Mouse (Mus musculus): Measurements from ENCODE around the gene Hoxa11. TPM values are rescaled to one million over a fixed set of nuclear protein-coding genes. Genes with fewer than 3 reads are reported as not detected.

The Hoxa11 gene
- total RNA-seq, 2 experiments from 2014 or later: not detected

DNA sequence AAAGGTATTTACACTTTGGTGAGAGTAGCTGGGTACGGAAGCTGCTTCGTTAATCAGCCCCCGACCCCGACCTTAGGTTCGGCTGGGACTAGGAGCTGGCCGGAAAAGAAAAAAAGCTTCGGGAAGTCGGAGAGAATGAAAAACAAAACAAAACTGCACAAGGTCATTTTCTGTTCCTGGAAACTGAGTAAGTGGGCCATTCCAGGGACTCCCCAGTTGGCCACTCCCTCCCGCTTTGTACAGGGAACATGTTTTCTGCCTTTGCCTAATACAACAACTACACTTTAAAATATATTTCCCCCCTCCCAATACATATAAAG lies 21.0 kb upstream of the Hoxa11 start:
- DNase-seq (ENCODE audit: low spot score in 2 of 2): no peak
- intact Hi-C loops (cut with DNase I): loop anchor here (10.0 kb wide), 2 partner anchors 48 to 1092 kb away; partner anchors contain the start of gene Evx1

DNA sequence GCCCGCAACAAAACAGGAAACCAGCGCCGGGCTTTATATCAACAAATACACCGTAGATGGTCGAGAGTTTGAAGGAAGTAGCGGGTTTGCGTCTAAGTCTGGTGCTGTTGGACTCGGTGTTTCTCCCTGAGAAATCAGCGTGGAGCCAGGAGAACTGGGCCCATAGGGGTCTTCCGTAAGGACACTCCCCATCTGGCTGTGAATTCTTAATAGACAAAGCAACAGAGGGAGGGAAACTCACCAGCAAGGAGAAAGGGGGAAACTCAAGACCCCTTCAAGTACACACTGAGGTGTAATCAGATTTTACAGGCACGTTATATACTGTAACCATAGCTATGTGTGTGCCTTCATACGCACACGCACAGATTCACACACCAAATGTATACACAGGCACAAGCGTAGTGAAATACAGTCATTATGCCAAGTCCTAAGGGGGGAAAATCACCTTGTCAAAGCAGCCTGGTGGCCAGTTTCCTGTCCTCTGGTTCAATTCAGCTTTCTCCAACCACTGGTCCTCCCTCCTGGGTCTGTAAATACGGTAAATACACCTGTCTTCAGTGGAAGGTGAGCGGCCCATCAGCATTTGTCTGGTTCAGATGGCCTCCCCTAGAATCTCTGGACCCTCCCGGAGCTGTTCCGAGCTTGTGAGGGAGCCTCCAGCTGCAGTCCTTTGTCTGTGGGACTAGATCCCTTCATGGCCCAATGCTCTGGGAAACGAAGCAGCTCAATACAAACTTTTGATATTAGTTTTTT lies 20.5 kb upstream of the Hoxa11 start:
- no peak for DNase-seq (ENCODE audit: low spot score in 2 of 2)
- intact Hi-C loops (cut with DNase I): loop anchor here (10.0 kb wide), 2 partner anchors 49 to 1091 kb away; partner anchors contain the start of gene Evx1

DNA sequence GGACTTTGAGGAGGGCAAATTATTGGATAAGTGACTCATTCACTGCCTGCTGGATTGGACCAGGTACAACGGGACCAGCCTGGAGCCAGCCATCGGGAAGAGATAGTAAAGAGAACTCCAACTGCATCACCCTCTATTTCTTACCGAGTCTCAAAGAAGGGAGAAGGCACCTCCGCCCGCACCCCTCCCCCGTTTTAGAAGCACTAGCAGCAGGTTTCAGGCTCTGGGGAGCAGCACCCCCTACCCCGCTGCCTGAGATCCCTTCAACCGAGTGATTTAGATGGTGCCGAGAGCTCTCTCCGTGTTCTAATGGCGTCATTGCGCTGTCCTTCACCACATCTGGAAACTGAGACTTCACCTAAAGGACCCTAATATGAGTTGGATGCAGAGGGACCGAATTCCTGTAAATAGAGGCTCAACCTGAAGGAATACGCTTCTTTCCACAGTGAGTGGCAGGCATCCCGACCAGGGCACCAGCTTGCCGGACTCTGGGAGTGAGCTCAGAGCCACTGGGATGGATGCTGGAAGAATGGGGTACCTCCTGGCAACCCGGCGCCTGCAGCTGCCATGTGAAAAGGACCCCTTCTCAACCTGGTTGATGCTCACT lies 19.8 kb upstream of the Hoxa11 start:
- intact Hi-C loops (cut with DNase I): loop anchor here (10.0 kb wide), 2 partner anchors 49 to 1091 kb away; partner anchors contain the start of gene Evx1
- no peak for DNase-seq (ENCODE audit: low spot score in 2 of 2)

DNA sequence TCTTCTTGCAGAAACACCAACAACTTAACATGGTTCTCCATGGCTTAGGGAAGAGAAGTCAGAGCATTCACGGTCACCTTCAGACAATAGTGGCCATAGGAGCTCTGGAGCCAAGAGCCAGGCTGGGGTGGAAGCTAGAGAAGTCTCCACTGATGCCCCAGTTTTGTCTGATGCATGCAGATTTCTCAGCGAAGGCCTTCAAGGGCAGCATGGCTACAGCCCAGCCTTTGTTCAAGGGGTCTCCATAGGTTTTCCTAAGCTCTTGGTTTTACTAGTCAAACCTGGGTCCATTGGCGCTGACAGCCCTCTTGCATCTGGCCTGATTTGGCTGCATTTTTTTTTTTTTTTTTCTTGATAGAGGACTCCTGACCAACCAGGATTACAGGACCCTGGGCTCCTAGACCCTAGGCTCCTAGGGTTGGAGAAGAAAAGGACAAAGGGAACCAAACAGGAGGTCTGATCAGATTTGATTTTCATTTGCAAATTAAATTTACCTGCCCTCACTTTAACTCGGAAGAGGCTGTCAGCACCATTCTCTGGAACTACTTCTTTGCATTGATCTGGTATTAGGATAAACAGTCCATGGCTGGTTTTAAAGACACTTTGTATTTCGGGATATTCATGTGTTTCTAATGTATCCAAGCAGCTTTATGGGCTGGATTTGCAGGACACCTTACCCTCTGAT lies 18.6 kb upstream of the Hoxa11 start:
- intact Hi-C loops (cut with DNase I): loop anchor here (10.0 kb wide), 2 partner anchors 51 to 1089 kb away; partner anchors contain the start of gene Evx1
- DNase-seq (ENCODE audit: low spot score in 2 of 2): no peak

DNA sequence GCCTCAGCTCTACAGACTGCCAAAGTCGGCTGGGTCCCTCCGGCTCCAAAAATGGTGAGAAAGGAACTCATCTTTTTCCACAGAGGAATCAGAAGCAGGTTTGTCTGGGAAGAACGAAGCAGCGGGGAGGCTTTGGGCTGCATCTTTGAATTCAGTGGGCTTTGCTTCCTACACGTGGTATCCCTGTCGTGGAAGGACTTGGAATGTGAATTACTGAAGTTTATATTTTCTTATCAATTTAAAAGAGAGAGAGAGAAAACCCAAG lies 17.6 kb upstream of the Hoxa11 start:
- no peak for DNase-seq (ENCODE audit: low spot score in 2 of 2)
- intact Hi-C loops (cut with DNase I): loop anchor here (10.0 kb wide), 2 partner anchors 52 to 1088 kb away; partner anchors contain the start of gene Evx1

DNA sequence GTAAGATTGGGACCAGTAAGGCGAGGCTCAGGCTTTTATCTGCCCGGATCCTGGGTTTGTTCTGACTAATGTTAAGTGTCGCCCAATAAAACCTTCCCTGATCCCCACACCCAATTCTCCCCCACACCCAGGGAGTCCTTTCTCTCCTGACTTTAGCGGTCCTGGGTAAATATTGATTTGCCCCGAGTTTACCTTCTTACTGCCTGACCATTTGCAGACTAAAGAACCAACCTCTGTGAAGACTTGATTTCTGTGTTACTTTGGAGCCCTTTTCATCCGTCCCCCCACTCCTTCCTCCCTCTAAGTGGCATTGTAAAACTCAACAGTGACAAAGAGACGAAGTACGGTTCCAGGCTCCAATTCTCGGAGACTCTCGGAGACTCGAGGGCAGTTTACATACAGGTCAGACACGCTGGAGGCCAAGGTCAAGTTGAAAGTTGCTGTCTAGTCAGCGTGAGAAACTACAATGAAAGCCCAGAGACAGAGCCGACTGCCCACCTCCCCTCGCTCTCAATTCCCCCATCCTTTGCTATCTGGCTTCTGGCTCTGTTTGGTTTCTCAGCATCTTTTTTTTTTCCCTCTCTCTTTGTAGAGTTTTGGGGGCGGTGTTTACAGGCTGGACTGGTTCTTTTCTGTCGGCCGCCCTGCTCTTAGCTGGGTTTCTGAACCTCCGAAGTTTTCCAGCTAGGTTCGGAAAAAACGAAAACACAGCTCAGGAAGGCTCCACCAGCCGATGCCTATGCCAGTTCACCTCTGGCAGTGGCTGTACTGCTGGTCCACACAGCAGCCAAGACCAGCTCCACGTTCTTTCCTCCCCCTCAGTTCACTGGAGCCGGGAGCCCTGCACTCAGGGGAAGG lies 17.1 kb upstream of the Hoxa11 start:
- intact Hi-C loops (cut with DNase I): loop anchor here (10.0 kb wide), 2 partner anchors 52 to 1088 kb away; partner anchors contain the start of gene Evx1
- DNase-seq (ENCODE audit: low spot score in 2 of 2): no peak

DNA sequence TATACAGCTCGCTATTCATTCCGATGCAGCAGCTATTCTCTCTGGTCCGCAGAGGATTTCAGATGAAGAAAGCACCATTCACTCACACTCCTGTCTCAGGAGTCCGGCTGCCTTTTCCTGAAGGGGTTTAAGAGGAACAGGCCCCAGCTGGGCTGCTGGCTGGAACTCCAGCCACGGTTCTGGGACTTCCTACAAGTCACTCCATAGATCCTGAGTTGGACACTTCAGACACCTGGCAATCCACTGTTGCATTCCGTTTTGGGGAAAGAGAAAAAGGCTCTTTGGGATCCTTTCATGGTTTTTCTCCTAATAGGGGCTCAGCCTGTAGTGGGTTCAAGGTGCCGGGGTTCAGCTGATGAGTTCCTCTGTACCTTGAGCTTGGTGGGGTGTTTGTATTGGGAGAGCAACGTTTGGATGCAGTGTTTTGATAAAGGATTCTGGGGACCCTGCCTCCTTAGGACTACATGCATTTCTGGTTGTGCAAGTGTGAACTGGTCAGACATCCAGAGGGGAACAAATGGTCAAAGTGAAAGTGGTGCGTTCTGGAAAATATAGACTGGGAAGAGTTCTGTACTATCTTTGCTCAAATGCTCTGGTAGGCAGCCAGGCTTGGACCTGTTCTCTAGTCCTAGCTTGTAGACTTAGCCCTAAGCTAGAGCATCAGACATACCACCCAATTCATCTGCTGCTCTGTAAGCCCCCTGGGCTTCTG lies 16.3 kb upstream of the Hoxa11 start:
- DNase-seq (ENCODE audit: low spot score in 2 of 2): no peak
- intact Hi-C loops (cut with DNase I): loop anchor here (10.0 kb wide), 2 partner anchors 53 to 1087 kb away; partner anchors contain the start of gene Evx1

DNA sequence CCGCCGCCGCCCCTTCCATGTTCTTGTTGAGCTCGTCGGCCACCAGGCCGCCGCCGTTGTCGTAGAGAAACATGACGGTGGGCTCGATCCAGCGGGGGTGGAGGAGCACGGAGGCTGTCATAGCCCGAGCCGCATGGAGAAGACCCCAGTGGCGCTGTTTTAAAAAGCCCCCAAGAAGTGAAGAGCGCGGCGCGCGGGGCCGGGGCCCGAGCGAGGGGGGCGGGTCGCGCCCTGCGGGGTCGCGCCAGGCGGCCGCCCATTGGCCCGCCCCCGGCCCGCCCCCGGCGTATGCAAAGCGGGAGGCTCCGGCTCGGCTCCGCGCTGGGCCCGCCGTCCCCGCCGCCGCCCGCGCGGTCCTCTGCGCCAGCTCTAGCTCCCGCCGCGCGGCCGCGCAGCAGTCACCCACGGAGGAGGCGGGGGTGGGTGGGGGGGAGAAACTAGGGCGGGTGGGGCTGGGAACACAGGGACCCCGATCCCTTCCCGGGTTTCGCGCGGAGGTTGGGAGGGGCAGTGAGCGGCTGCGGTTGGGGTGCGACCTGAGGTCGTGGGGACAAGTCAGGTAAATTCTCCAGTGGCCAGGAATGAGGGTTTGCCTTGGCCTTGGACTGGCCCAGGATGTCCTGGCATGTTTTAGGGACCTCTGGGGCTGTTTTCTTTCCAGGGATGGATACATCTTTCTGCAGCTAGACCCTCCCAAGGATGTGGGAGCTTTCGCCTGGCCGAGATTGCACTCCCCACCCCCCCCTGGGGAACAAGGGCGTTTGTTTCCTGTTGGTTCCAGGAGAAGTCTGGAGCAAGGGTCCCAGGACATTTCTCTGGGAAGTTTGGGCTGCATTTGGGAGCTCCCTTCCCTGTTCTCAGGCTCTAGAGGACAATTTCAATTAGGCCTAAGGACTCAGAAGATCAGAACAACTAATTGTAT lies 15.3 kb upstream of the Hoxa11 start, which contains the start of gene Hoxa13:
TSS of gene Hoxa13 (minus strand) at position 227 of the 922 bp plus-strand sequence.
- DNase-seq (ENCODE audit: low spot score in 2 of 2): no peak
- intact Hi-C loops (cut with DNase I): loop anchor here (10.0 kb wide), 2 partner anchors 54 to 1086 kb away; partner anchors contain the start of gene Evx1

DNA sequence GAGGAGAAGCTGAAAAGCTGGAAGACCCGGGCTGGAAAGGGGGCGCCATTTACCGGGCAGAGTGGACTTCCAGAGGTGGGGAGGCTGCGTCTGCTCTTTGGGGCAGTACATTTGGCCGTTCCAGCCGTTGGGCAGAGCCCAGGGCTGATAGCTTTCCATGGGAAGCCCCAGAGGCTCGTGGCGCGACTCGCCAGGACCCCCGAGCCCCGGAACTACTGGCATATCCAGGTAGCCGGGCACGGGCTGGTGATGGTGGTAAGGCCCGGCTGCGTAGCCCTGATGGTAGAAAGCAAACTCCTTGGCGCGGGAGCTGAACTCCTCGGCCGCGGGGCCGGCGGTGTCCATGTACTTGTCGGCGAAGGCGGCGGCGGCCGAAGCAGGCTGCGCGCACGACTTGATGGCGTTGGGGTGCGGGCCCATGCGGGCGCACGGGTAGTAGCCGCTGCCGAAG lies 14.2 kb upstream of the Hoxa11 start:
- intact Hi-C loops (cut with DNase I): loop anchor here (5.0 to 10.0 kb wide), 5 partner anchors 55 to 1085 kb away; partner anchors contain the start of gene Evx1
- no peak for DNase-seq (ENCODE audit: low spot score in 2 of 2)

DNA sequence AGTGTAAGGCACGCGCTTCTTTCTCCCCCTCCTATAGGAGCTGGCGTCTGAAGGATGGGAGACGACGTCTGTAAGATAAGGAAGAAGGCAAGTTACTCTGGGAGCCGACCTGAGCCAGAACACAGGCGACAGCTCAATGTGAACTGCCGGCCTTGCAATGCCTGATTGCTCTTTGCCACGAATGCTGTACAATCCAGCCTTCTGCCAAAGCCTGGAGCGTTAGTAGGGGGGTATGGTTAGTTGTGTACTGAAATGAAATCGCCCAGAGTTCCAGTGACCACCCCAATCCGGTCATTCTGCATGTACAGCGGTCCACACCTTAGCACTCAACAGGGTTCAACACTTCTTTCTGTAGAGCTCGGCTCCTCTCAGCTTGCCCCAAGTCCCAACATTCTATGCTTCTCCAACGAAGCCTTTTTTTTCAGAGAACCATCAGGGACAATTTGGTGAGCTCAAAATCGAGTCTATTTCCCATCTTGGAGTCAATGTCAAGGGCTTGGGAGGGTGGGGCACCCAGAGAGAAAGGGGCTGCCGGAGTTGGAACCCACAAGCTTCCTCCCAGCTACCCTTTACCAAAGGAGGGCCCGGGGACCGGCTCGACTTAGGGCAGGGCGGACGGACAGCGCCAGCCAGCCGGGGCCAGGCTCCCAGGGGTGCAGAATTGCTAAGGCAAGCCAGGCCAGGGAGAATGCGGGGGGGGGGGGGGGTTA lies 13.6 kb upstream of the Hoxa11 start:
- no peak for DNase-seq (ENCODE audit: low spot score in 2 of 2)
- intact Hi-C loops (cut with DNase I): loop anchor here (5.0 kb wide), 3 partner anchors 468 to 658 kb away; no protein-coding TSS in a partner anchor

DNA sequence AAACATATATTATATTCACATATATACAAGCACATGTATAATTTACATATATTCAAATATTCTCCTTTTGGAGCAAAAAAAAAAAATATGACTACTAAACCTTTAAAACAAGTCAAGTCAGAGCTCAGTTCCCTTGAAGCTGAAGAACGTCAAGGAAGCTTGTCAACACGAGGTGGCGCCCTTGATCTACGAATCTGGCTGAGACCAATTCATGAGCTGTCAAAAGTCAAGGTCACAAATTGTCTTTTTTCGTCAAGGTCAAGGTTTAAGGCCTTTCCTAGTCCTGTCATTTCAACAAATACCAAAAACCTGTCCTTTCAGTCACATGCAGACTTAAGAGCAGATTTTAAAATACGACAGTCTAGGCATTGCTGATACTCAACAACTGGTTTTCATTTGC lies 11.3 kb upstream of the Hoxa11 start:
- intact Hi-C loops (cut with DNase I): loop anchor here (5.0 kb wide), 3 partner anchors 470 to 660 kb away; no protein-coding TSS in a partner anchor
- DNase-seq (ENCODE audit: low spot score in 2 of 2): peak in 1 of 2 experiments; percentile 63

DNA sequence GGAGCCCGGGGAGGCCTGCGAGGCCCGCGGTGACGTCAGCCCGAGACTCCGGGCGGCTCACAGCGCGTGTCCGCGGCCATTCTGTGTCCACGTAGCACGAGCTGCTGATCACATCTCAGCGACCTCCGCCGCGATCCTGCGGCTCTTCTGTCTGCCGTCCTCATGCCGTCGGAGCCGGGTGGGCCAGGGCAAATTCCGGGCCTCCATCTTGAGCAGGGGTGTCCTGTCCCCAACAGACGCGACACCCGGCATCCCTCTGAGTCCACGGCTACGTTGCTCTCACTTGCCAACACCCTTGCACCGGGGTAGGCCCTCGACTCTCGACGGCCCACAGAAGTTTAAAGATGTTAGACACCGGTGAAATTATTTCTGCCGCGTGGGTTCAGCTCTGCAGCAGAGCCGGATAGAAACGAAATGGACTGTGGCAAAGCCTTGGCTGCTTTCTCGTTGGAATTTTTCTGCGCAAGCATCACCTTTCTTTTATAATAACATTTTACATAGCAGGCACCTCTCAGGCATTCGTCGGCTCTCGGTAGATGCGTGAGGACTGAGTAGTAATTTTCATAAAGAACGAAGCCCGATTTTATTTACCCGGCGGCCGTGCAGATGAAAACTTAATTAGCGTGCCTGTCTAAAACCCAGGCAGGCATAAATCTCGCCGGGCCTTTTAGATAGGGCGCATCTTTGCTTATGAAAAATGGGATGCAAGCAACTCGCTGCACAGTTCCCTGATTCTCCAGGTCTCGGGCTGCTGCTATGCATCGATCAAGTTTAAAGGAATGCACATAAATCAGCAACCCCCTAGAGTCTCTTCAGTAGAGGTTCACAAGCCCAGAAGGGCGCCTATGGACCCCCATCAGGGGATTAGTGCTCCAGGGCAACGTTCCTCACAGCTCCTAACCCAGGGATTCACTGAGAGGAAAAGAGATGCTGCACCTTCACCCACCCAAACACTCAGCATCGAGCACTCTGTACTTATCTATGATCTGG lies 8.2 kb upstream of the Hoxa11 start:
- no peak for DNase-seq (ENCODE audit: low spot score in 2 of 2)
- intact Hi-C loops (cut with DNase I): no loop called here

DNA sequence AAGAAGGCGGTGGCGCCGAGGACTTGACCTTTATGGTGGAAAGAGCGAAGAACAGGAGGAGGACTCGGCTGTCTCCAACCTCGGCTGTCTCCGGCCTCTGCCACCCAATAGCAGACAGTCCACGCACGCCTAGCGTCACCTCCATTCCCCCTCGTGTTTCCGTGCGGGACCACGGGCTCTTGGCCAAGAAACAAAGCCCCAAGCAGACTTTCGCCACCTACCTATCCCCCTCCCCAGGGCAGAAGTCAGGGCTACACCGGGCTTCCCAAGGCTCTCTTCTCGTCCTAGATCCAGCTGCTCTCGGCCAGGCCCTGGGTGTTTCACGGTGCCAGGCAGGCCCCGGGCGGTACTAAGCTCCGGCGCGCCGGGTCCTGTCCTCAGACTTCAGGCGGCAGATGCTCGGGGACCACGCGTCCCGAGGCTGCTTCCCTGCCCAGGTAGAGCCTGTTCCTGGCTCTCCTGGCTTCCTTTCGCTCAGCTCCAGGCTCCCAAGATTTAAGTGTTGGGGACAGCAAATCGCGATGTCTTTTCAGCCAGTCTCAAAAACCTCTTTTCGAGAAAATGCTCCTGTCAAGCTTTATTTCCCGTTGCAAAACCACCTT lies 7.3 kb upstream of the Hoxa11 start:
- no peak for DNase-seq (ENCODE audit: low spot score in 2 of 2)
- intact Hi-C loops (cut with DNase I): no loop called here

DNA sequence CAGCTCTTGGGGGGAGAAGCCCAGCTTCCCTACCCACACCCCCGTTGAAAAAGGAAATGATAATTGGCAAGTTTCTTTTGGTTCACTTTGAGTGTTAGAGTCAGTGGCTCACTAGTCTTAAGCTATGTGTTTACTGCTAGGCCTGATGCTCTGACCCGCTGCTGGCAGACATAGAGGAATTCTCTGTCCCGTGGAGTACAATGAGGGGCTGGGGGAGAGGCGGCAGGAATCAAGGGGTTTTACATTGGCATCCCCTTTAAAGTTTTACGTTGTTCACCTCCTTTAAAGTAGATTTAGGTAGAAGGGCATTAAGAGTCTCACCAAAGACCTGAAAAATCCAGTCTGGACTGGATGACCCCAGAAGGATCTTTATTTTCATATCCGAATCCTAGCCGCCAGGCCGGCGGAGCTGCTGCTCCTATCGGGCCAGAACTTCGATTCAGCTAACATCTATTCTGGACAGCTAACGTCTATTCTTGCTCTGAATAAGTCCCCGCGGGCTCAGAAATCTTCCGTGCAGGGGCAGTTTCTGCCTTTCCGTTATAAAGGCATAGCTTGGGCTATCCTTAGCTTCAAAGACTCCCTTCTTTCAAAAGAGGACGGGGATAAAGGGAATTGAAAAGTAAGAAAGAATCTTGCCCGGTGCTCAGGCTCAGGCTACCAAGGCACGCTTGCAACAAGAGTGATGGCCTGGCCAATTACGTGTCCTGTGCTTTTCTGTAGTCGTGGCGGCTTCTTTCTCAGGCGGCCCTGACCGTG lies 6.6 kb upstream of the Hoxa11 start:
- DNase-seq (ENCODE audit: low spot score in 2 of 2): no peak
- intact Hi-C loops (cut with DNase I): no loop called here
